Mouse (Mus musculus) spleen, adult 2 months (tissue): Measurements from ENCODE around the gene Gm11444.

Experiments used
- CTCF ChIP-seq: fragments of 200-500 bp; IDR thresholded peaks from 2 replicates; pipeline ENCODE4 v1.5.1; 2011; ENCODE audit warnings: mild to moderate bottlenecking, inconsistent platforms; ENCODE audit not compliant: insufficient read depth, insufficient read length, insufficient replicate concordance; ENCODE audit errors: extremely low read depth
- POLR2A ChIP-seq: fragments of 200-500 bp; IDR thresholded peaks from 2 replicates; pipeline ENCODE4 v1.6.1; 2011; ENCODE audit warnings: low read depth, low read length, inconsistent platforms

- no peak for TF ChIP-seq CTCF
- TF ChIP-seq POLR2A = no peak
These were observed 24.3 kb downstream of the Gm11444 start for GRCm38 (mm10) chr11:85825823-85826222.
